Mouse (Mus musculus): ENCODE results near the gene Rbbp6.

Gene Rbbp6

GRCm38 (mm10) chr7:122970864-122971420, 5.5 kb downstream of the Rbbp6 start:
- DNase-seq (ENCODE audit: low read depth, low spot score): peak; percentile 23

- peak; percentile 28 for DNase-seq (ENCODE audit: low read depth, low spot score)
Measured at GRCm38 (mm10) chr7:122972006-122972689, 6.7 kb downstream of the Rbbp6 start.

GRCm38 (mm10) chr7:122979514-122979913, 14.0 kb downstream of the Rbbp6 start:
- DNase-seq (ENCODE audit: low read depth, low spot score): no peak

- no peak for DNase-seq (ENCODE audit: low read depth, low spot score)
Measured at GRCm38 (mm10) chr7:122998189-122998588, 32.7 kb downstream of the Rbbp6 start.

GRCm38 (mm10) chr7:122999871-123000396, 34.4 kb downstream of the Rbbp6 start:
- no peak for DNase-seq (ENCODE audit: low read depth, low spot score)

- DNase-seq (ENCODE audit: low read depth, low spot score): no peak
Measured at GRCm38 (mm10) chr7:123000796-123001195, 35.3 kb downstream of the Rbbp6 start.

- no peak for DNase-seq (ENCODE audit: low read depth, low spot score)
Measured at GRCm38 (mm10) chr7:123001341-123002027, 36.0 kb downstream of the Rbbp6 start.

- DNase-seq (ENCODE audit: low read depth, low spot score): no peak
Measured at GRCm38 (mm10) chr7:123002028-123002410, 36.5 kb downstream of the Rbbp6 start.

GRCm38 (mm10) chr7:123003207-123003606, 37.7 kb downstream of the Rbbp6 start:
- DNase-seq (ENCODE audit: low read depth, low spot score): no peak

- no peak for DNase-seq (ENCODE audit: low read depth, low spot score)
Measured at GRCm38 (mm10) chr7:123004442-123004841, 39.0 kb downstream of the Rbbp6 start.

GRCm38 (mm10) chr7:123006251-123006650, 40.8 kb downstream of the Rbbp6 start:
- DNase-seq (ENCODE audit: low read depth, low spot score): no peak

GRCm38 (mm10) chr7:123007743-123008142, 42.3 kb downstream of the Rbbp6 start:
- DNase-seq (ENCODE audit: low read depth, low spot score): no peak

- no peak for DNase-seq (ENCODE audit: low read depth, low spot score)
Measured at GRCm38 (mm10) chr7:123013466-123013865, 48.0 kb downstream of the Rbbp6 start.

- DNase-seq (ENCODE audit: low read depth, low spot score): no peak
Measured at GRCm38 (mm10) chr7:123014729-123015128, 49.2 kb downstream of the Rbbp6 start.

GRCm38 (mm10) chr7:123017627-123018026, 52.1 kb downstream of the Rbbp6 start:
- DNase-seq (ENCODE audit: low read depth, low spot score): peak; percentile 49

- no peak for DNase-seq (ENCODE audit: low read depth, low spot score)
Measured at GRCm38 (mm10) chr7:123025123-123025522, 59.6 kb downstream of the Rbbp6 start.

GRCm38 (mm10) chr7:123030295-123030694, 64.8 kb downstream of the Rbbp6 start:
- no peak for DNase-seq (ENCODE audit: low read depth, low spot score)

GRCm38 (mm10) chr7:123030709-123031181, 65.3 kb downstream of the Rbbp6 start:
- DNase-seq (ENCODE audit: low read depth, low spot score): no peak

- DNase-seq (ENCODE audit: low read depth, low spot score): no peak
Measured at GRCm38 (mm10) chr7:123031211-123031743, 65.8 kb downstream of the Rbbp6 start.

GRCm38 (mm10) chr7:123035314-123035713, 69.8 kb downstream of the Rbbp6 start:
- DNase-seq (ENCODE audit: low read depth, low spot score): no peak

- peak; percentile 59 for DNase-seq (ENCODE audit: low read depth, low spot score)
Measured at GRCm38 (mm10) chr7:123039302-123039701, 73.8 kb downstream of the Rbbp6 start.

- DNase-seq (ENCODE audit: low read depth, low spot score): no peak
Measured at GRCm38 (mm10) chr7:123045146-123045545, 79.7 kb downstream of the Rbbp6 start.

All from 3T3-L1 (cell line).